Mouse (Mus musculus) ZHBTc4 (cell line): ENCODE results near the gene Zc3h18.
A peak's percentile ranks its signal among the peaks of the same experiment; 100 is the strongest.

Source experiments
- DNase-seq: peaks from one replicate; pipeline ENCODE4 v3.0.0-alpha.2; 2011; ENCODE audit warnings: low read depth, low spot score

Zc3h18 gene

DNA sequence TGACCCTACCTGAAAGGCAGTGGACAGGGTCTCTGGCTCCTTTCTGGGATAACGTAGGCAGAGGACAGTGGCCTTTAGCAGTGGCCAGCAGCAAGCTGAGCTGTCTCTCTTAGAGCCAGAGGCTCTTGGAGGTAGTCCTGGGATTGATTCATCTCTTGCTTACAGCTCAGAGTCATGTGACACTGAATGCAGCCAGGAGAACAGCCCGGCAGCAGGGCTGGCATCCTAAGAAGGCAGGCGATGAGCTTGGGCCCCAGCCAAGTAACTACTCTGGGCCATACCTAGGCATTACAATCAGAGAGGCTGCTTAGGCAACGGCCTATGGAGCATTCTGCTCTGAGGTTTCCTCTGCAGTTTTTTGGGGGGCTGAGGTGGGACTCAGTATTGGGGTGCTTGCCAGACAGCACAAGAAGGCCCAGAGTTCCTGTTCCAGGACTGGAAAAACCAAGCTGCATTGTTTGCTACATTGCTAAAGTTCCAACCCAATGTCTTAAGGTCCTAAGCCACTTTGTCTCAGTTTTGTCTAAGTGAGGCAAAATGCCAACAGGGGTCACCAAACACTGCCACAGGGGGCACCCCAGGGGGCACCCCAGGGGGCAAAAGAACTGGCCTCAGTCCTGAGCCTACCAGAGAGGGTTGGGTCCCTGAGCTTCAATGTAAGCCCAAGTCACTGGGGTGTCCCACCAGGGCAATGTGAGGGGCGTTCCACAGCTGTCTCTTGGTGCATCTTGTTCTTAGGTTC is 28.4 kb upstream of the Zc3h18 start:
- no peak for DNase-seq

DNA sequence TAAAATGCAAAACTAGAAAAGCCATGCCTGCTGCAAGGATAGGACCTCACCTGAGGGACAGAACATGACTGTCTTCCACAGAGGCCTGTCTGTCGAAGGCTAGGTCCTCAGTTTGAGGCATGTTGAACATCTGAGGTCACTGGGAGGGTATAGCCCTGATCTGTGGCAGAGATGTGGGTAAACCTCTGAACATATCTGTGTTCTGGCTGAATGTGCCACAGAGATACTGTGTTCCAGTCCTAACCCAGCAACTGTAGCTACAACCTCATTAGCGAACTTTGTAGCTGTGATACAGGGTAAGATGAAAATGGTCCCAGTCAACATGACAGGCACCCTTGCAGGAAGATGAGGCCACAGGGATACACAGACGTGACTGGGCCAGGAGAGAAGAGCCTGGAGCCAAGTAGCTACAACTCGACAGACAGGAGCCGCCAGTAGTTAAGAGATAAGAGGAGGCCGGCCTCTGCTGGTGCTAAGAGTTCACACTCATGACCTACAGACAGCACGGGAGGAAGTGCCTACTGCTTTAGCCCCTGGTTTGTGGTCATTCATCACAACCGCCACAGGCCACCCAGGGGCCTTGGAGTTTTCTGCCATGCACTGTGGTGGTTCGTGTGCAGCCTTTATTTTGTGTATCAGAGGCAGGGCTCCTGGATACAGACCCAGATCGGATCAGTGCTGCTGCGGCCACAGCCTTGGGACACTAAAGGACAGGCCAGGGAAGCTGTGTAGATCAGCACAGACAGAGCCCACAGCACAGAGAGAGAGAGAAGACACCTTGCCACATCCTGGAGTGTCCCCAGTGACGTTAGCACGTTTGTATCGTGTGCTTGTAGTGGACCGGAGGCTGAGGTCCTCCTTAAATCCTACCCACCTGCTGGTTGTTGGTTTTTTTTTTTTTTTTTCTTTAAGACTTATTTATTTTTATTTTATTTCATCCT is 26.8 kb upstream of the Zc3h18 start:
- no peak for DNase-seq

DNA sequence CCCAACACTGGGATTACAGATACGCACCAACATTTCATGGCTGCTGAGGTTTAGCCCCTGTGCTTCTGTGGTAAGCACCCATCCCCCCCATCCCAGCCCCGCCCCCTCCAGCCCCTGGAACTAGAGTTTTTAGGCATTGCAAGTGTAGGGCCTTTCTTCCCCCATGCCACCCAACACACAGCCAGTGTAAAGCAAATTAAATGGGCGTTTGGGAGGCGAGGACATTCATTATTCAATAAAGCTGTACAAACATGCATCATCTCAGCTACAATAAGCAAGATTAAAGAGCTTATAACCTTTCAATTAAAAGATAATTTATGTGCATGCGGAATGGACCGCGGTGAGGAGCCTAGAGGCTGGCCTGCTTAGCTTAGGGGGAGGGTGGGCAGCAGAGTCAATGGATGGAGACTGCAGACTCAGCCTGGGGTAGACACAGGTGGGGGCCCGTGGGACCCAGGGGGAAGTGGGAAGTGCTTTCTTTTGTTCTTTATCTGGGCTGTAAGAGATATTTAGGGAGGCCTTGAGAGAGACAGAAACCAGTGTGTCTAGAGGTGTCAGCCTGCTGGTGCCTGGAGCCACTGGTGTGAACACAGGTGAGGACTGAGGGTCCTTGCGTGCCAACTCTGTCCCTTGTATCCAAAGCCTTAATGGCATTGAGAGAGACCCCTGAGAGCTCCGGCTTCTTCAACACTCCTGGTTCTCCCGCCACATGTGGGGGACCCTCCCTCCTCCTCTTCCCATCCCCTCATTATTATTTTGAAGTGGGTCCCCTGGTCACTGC is 25.9 kb upstream of the Zc3h18 start:
- no peak for DNase-seq

DNA sequence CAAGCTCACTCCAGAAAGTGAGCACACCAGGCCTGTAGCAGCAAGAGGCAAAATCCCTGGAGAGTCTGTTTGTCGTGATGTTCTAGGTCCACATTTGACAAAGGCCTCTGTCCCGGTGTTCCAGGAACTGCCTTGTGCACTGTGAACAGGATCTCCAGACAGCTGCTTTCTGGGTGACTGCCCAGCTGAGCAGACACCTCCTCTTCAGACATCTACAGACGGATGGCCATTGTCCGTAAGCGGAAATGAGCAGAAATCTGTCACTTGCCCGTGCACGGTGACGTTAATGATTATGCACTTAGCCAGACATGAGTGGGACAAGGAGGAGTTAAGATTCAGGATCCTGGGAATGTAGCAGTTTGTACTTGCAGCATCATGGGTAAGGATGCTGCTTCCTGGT is 22.3 kb upstream of the Zc3h18 start:
- no peak for DNase-seq

DNA sequence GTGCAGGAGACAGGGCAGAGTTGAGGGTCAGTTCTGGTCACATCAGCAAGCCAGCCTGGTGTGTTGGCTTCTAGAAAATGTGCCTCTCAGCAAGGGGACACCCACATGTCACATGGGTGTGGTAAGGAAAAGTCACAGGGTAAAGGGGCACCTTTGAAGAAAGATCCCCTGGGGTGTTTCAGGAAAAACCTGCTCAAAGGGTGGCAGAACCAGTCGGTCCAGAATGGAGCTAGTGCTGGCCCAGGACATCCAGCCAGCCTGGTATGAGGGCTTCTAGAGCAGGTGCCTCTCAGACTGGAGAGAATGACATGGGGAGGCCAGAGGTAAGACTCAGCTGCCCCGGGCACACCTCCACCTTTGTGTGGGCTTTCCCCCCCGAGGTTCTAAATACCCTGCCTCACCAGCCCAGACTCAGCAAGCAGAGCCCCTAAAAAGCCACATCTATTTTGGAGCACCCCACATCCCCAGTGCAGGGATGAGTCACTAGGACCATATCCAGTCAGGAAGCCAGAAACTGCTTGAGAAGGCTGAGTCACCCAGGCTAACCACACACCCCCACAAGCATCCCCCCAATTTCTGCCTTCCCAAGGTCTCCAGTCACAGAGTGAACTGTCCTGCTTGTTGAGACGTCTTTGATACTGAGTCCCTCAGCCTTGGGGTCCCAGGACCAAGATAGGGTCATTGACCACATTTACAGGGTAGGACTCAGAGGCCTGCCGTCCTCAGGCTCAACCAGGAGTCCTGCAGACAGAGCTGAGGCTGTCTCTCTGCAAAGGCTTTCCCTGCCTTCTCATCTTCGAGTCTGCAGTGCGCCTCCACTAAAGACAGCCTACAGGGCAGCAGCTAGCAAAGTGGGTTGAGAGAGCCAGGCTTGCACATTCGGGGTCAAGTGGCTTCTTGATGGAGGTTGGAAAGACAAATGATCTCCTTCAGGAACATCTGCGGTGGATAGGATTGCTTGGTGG is 20.5 kb upstream of the Zc3h18 start:
- no peak for DNase-seq

DNA sequence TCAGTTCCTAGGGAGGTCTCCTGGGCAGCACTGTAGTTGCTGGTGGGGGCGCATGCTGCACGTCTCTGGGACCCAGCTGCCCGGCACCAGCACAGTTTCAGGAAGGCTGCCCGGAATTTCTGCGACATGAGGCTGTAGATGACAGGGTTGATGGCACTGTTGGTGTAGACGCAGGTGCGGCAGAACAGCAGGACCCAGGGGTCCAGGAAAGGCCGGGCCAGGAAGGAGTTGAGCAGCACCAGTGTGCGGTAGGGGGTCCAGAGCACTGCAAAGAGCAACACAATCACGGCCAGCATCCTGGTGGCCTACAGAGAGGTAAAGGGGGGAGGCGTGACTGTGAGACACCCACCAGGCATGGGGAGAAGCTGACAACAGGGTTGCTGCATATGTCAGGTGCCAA is 19.2 kb upstream of the Zc3h18 start:
- DNase-seq, result no peak

DNA sequence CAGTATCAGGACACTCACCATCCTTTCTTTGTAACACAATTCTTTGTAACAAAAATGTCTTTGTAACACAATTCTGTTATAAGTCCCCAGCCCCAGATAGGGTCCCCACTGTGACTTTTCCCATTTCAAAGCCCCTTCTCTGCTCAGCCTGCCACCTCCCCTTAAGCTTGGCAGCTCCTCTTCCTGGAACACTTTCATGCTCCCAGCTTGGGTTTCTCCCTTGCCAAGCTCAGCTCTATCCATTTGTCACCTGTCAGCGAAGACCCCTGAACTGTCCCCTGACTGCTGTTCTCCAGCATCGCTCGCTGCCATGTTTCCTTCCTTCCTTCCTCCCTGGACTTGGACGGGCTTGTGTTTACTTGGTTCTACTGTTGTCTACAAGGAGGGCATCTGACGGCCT is 18.8 kb upstream of the Zc3h18 start:
- no peak for DNase-seq

DNA sequence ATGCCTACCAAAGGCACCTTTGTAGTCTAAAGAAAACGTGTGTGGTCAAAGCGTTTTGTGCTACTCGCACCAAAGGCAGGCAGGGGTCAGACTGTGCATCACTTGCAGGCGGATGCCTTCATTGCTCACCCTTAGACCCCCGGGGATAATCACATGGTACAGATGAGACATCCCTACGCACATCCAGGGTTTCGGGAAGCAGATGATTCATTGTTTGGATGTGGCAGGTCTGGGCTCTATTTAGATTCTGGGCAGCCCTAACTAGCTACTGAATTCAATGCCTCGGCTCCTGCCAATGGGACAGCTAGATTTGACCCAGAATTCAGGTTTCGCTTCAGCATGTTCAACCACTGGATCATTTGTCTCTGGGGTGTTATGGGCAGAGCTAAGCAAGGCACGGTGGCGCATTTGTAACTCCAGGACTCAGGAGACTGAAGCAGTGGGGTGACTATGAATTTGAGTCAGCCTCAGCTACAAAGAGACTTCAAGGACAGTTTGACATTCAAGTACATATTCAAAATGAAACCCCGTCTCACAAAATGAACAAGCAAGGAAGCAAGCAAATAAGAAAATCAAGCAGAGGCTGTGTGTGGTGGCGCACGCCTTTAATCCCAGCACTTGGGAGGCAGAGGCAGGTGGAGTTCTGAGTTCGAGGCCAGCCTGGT is 17.2 kb upstream of the Zc3h18 start:
- no peak for DNase-seq

DNA sequence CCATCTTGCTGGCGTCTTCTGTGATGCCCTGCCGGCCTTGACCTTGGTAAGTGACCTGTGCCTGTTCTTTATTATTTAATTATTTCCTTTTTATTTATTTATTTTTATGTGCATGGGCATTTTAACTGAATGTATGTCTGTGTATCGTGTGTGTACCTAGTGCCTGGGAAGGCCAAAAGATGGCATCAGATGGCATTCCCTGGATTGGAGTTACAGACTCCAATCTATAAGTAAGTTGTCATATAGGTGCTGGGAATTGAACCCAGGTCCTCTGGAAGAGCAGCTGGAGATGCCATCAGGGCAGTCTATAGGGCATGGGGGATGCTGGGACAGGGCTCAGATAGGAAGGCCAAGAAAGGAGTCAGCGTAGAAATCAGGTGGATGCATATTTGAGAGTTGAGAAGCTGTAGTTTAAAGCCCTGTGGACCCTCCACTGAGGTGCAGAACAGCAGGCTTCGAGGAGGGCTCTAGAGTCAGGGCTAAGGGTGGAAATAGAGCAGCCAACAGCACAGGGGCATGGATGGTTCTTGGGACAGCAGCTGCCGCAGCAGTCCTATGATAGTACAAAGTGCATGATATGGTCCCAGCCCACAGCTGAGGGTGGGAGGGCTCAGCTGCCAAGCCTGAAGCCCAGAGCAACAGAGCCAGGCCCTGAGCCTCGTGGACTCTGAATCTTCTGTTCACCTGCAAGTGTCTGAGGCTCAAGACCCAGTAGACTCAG is 15.6 kb upstream of the Zc3h18 start, which contains the start of gene Trhr2:
Gene Trhr2, minus strand, starts transcription at position 51 of the 721 bp plus-strand sequence.
- no peak for DNase-seq

DNA sequence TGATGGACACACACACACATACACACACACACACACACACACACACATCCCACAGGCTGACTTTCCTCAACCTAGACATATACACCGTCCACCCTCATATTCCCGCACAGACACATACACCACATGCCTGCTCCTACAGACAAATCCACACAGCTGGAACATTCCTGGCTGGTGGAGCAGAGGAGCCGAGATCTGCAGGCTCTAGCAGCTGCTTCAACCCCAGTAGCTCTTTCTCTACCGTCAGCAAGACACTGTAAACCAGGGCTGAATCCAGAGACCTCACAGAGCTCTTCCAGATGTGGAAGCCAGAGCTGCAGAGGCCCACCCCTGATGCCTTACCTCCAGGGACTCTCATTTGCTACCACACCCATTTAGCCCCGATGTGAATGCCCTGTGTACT is 14.1 kb upstream of the Zc3h18 start:
- no peak for DNase-seq

DNA sequence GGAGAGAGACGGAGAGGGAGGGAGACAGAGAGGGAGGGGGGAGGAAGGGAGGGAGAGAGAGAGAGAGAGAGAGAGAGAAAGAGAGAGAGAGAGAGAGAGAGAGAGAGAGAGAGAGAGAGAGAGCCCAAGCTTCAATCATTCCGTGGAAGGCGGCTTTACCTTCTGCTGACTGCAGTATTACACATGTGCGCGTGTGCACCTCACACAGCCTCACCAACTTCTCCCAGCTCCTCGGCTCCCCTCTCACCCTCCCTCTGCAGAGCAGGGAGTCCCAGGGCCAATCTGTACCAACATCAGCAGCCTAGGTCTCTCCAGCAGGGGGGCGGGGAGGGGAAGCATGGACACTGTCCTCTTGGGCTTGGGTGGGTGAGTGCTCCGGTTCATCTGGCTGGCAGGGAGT is 13.4 kb upstream of the Zc3h18 start:
- DNase-seq, result no peak

DNA sequence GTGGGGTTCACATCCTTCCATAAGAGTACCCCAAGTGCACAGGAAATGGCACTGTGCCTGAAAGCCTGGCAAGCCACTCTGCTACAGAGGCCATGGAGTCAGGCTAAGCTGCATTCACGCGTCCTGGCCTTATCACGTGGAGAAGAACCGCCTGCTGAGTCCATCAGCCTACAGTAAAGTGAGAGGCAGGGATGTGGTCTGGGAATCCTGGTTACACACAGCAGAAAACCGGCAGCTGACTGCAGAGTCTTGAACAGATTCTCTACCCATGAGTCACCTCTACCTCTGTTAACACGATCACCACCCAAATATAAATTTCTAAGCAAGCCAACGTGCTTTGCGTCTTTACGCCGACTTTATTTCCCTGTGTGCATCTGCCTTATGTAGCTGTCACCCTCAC is 7.9 kb upstream of the Zc3h18 start:
- DNase-seq, result no peak

DNA sequence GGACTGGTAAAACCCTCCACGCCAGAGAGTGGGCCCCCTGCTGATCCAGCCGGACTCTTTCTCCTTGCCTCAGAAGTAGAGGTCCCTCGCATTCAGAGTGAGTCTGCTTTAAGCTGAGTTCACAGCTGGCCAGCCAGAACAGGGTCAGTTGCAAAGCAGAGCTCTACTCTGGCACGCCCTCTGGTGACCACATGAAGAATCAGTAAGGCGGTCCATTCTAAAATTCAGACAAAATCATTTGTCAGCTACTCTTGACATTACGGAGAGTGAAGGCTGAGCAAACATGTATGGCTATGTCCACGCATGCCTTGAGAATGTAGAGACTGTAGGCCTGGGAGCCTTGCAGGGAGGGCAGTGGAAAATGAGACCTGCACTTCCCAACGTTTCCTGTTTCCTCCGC is 6.7 kb upstream of the Zc3h18 start:
- DNase-seq, result peak; percentile 61

DNA sequence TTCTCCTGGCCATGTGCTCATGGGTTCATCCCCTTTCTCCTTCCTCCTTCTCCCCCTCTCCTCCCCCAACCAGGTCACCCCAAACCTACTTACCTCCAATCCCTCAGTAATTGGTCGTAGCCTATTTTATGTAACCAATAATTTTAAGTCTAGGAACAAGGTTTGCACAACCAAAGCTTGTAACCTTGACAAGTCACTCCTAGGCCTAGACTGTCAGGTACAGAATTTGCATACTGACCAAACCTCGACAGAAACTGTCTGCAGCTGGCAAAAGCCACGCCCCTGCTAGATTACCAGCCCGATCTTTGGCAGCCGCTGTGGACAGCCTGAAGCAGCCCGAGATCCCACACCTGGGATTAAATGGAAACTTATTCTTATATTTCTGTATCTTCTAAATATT is 4.7 kb upstream of the Zc3h18 start:
- DNase-seq, result no peak

DNA sequence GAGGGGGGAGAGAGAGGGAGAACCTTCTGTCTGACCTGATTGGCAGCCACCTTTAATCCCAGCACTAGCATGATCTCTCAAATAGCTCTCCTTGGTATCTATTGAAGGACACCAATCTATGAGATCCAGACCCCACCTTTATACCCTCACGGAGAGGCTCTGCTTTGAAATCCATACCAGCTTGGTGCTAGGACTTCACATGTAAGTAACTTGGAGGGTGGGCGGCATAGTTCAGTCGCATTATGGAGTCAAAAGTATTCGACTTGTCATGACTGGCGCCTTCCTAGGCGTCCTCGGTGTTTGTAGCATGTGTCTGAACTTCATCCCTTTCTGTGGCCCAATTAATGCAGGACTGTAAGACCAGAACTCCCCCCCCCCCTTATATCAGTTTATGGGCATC is 1.1 kb upstream of the Zc3h18 start:
- no peak for DNase-seq

DNA sequence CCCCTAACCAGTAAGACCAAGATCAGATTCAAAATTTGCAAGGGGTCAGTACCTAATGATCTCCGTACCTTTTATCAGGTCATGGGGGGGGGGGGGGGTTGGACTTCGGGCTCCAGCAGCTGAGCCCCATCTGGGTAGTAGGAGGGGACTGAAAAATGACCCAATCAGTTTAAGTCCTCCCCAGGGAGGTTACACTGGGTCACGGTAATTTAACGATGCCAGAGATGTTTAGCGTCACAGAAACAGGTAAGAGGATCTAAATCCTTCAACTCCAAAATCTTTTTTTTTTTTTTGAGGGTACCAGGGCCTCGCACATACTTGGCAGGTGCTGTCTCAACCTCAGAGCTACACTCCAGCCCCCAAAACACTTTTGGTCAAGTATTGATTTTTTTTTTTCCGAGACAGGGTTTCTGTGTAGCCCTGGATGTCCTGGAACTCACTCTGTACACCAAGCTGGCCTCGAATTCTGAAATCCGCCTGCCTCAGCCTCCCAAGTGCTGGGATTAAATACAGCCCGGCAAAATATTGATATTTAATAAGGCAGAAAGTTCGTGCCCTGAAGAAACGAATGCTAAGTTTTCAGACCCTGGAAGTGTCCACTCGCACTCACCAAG is 551 bp upstream of the Zc3h18 start:
- no peak for DNase-seq

DNA sequence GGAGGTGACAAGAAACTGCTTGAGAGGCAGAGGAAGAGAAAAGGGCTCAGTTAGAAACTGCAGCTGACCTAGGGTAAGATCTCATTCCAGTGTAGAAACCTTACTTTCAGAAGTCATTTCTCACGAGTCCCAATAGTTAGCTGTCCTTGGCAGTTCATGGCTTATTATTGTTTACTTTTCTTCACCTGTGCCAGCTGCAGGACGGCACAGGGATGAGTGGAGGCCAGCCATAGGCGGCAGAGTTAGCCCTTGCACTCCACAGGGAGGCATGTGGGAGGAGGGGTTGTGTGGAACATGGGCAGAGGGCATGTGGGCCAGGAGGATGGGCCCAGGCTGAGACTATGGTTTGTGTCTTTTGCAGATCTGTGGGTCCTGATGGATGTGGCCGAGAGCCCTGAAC is 6.6 kb downstream of the Zc3h18 start:
- DNase-seq, result no peak

DNA sequence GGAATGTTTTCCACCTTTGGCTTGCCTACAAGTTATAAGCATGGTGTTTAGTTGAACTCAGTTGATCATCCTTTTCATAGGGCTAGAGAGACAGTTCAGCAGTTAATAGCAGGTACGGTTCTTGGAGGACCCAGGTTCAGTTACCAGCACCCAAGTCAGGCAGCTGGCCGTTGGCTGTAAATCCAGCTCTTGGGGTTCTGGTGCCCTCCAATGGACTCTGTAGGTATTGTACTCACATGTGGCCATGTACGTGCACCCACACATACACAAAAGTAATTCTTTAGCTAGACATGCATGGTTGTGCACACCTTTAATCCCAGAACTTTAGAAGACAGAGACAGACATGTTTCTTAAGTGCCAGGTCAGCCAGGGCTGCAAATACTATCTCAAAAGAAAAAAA is 12.9 kb downstream of the Zc3h18 start:
- peak; percentile 49 for DNase-seq

DNA sequence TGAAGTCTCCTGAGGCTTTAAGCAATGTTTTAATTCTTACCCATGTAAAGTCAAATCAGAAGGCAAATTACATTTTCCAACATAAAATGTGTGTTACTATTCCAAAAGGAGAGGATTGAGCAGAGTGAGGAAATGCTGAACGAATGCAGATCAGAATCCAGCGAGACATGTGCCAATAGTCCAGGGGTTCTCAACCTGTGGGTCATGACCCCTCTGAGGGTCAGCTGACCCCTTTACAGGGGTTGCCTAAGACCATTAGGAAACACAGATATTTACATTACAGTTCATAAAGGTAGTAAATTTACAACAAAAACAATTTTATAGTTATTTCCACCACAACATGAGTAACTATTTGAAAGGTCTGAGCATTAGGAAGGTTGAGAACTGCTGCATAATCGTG is 14.3 kb downstream of the Zc3h18 start:
- no peak for DNase-seq
